Mouse (Mus musculus) megakaryocyte, embryonic 14.5 days (primary cell): ENCODE results near the gene Obp2b. TPM values are rescaled to one million over a fixed set of nuclear protein-coding genes. Genes with fewer than 3 reads are reported as not detected.

Experiments
- H3K27me3 ChIP-seq: replicated peaks from 2 replicates; pipeline ENCODE3; 2012; ENCODE audit warnings: inconsistent platforms
- H3K36me3 ChIP-seq: replicated peaks from 2 replicates; pipeline ENCODE3; 2012; ENCODE audit warnings: low read length, inconsistent platforms, mixed read lengths
- H3K4me1 ChIP-seq: 2 replicates; pipeline ENCODE4 v1.6.1; 2012; ENCODE audit warnings: inconsistent platforms
- H3K4me3 ChIP-seq: replicated peaks from 2 replicates; pipeline ENCODE3; 2012; ENCODE audit warnings: moderate library complexity, mild to moderate bottlenecking, inconsistent platforms
- H3K9me3 ChIP-seq: 2 replicates; pipeline ENCODE4 v1.6.1; 2012; ENCODE audit warnings: inconsistent platforms
- FLI1 ChIP-seq: IDR thresholded peaks from 2 replicates; pipeline ENCODE4 v1.6.1; 2012; ENCODE audit warnings: low read length, inconsistent platforms, mixed read lengths
- GATA1 ChIP-seq: IDR thresholded peaks from 3 replicates; pipeline ENCODE4 v1.6.1; 2012; ENCODE audit warnings: mixed read lengths, low read length, inconsistent platforms, borderline replicate concordance
- polyA plus RNA-seq: library from polyadenylated mRNA; stranded (reverse); fragments of >175 nt; gene quantifications from 2 replicates; pipeline ENCODE4 v1.2.3, GENCODE M21; 2012; ENCODE audit warnings: low replicate concordance; ENCODE audit not compliant: insufficient read depth

The Obp2b gene
- polyA plus RNA-seq, 1 experiment, result not detected

GRCm38 (mm10) chr2:25776717-25777116 is 39.9 kb downstream of the Obp2b start, which contains the start of gene Lcn11:
Lcn11 (plus strand) TSS chr2:25777017.
- H3K4me3 ChIP-seq, result no peak within 1 kb of the TSS
- no peaks in the 10 kb centered on the region for H3K4me1 ChIP-seq
- H3K27me3 ChIP-seq, result peaks cover 82% of the 10 kb centered on the region
- TF ChIP-seq GATA1 (no peak), FLI1 (no peak)
- no peaks in the 10 kb centered on the region for H3K36me3 ChIP-seq
- H3K9me3 ChIP-seq, result no peaks in the 10 kb centered on the region

- Histone ChIP-seq H3K9me3 (no peaks in the 10 kb centered on the region), H3K4me1 (no peaks in the 10 kb centered on the region)
- no peak for TF ChIP-seq GATA1
- no peak for TF ChIP-seq FLI1
Measured at GRCm38 (mm10) chr2:25779076-25779475, 42.3 kb downstream of the Obp2b start.

GRCm38 (mm10) chr2:25780921-25781320 is 44.1 kb downstream of the Obp2b start:
- no peak for TF ChIP-seq GATA1
- no peak for TF ChIP-seq FLI1
- Histone ChIP-seq H3K36me3 (no peaks in the 10 kb centered on the region), H3K4me3 (no peak overlapping the region)

More at GRCm38 (mm10) chr2:25779076-25779475, 42.3 kb downstream of the Obp2b start:
- H3K27me3 ChIP-seq, result peaks cover 91% of the 10 kb centered on the region
- H3K4me3 ChIP-seq, result no peak overlapping the region
- H3K36me3 ChIP-seq, result no peaks in the 10 kb centered on the region

GRCm38 (mm10) chr2:25781957-25782356 is 45.1 kb downstream of the Obp2b start, which contains the start of gene Gm13539:
Gm13539 (plus strand) TSS chr2:25782257.
- TF ChIP-seq GATA1, result no peak
- H3K4me3 ChIP-seq, result no peak within 1 kb of the TSS
- H3K9me3 ChIP-seq, result no peaks in the 10 kb centered on the region
- H3K4me1 ChIP-seq, result no peaks in the 10 kb centered on the region
- H3K36me3 ChIP-seq, result no peaks in the 10 kb centered on the region
- H3K27me3 ChIP-seq, result peaks cover 88% of the 10 kb centered on the region

More at GRCm38 (mm10) chr2:25780921-25781320, 44.1 kb downstream of the Obp2b start:
- H3K27me3 ChIP-seq, result peaks cover 90% of the 10 kb centered on the region
- H3K4me1 ChIP-seq, result no peaks in the 10 kb centered on the region
- H3K9me3 ChIP-seq, result no peaks in the 10 kb centered on the region

GRCm38 (mm10) chr2:25785573-25786322 is 48.9 kb downstream of the Obp2b start:
- Histone ChIP-seq H3K4me3 (no peak overlapping the region), H3K9me3 (peaks cover 5% of the 10 kb centered on the region), H3K36me3 (no peaks in the 10 kb centered on the region), H3K27me3 (peaks cover 68% of the 10 kb centered on the region), H3K4me1 (peaks cover 5% of the 10 kb centered on the region; the same call in 1 of the 2 replicates)
- TF ChIP-seq FLI1 (no peak), GATA1 (no peak)

GRCm38 (mm10) chr2:25789092-25789491 is 52.3 kb downstream of the Obp2b start:
- TF ChIP-seq GATA1 (no peak), FLI1 (no peak)
- Histone ChIP-seq H3K4me1 (peaks cover 5% of the 10 kb centered on the region; the same call in 1 of the 2 replicates), H3K36me3 (no peaks in the 10 kb centered on the region), H3K4me3 (no peak overlapping the region), H3K27me3 (peaks cover 57% of the 10 kb centered on the region), H3K9me3 (peaks cover 5% of the 10 kb centered on the region)

Other genes starting within 250 kb of the Obp2b start
- not detected in 2 replicates for gene Lcn12, start 243.1 kb upstream of the Obp2b start, polyA plus RNA-seq
- gene Fbxw5, start 236.3 kb upstream of the Obp2b start, polyA plus RNA-seq, result 46.2 and 91.1 TPM in 2 replicates
- 0.43 TPM in 1 of 2 replicates, not detected in the other for gene C8g, start 235.3 kb upstream of the Obp2b start, polyA plus RNA-seq
- gene Traf2, start 190.1 kb upstream of the Obp2b start, polyA plus RNA-seq, result 0.78 and 7.0 TPM in 2 replicates
- 316 and 1,404 TPM in 2 replicates for gene Edf1, start 179.2 kb upstream of the Obp2b start, polyA plus RNA-seq
- gene Mamdc4, start 162.2 kb upstream of the Obp2b start, polyA plus RNA-seq, result 0.75 TPM in 1 of 2 replicates, not detected in the other
- gene Phpt1, start 161.8 kb upstream of the Obp2b start, polyA plus RNA-seq, result 4.7 TPM in 1 of 2 replicates, not detected in the other
- gene Ajm1, start 155.3 kb upstream of the Obp2b start, polyA plus RNA-seq, result 0.44 and 0.85 TPM in 2 replicates
- 36.6 and 58.2 TPM in 2 replicates for gene Rabl6, start 128.5 kb upstream of the Obp2b start, polyA plus RNA-seq
- 0.15 TPM in 1 of 2 replicates, not detected in the other for gene Ccdc183, start 119.3 kb upstream of the Obp2b start, polyA plus RNA-seq
- gene Tmem141, start 115.0 kb upstream of the Obp2b start, polyA plus RNA-seq, result 0.94 TPM in 1 of 2 replicates, not detected in the other
- 0.49 TPM in 1 of 2 replicates, not detected in the other for gene Fcna, start 109.0 kb upstream of the Obp2b start, polyA plus RNA-seq
- not detected in 2 replicates for gene Lcn8, start 83.9 kb upstream of the Obp2b start, polyA plus RNA-seq
- gene Lcn5, start 79.1 kb upstream of the Obp2b start, polyA plus RNA-seq, result not detected in 2 replicates
- gene Lcn6, start 60.2 kb upstream of the Obp2b start, polyA plus RNA-seq, result not detected in 2 replicates
- not detected in 2 replicates for gene Lcn10, start 54.3 kb upstream of the Obp2b start, polyA plus RNA-seq
- gene Obp2a, start 37.0 kb upstream of the Obp2b start, polyA plus RNA-seq, result not detected in 2 replicates
- gene Bmyc, start 30.3 kb upstream of the Obp2b start, polyA plus RNA-seq, result 55.7 and 68.2 TPM in 2 replicates
- not detected in 2 replicates for gene Lcn3, start 28.6 kb downstream of the Obp2b start, polyA plus RNA-seq
- not detected in 2 replicates for gene Lcn11, start 40.0 kb downstream of the Obp2b start, polyA plus RNA-seq
- gene Gm13539, start 45.2 kb downstream of the Obp2b start, polyA plus RNA-seq, result not detected in 2 replicates
- gene Glt6d1, start 78.8 kb downstream of the Obp2b start, polyA plus RNA-seq, result not detected in 2 replicates
- not detected in 2 replicates for gene Lcn9, start 86.1 kb downstream of the Obp2b start, polyA plus RNA-seq
- gene Sohlh1, start 110.2 kb downstream of the Obp2b start, polyA plus RNA-seq, result not detected in 2 replicates
- not detected in 2 replicates for gene Kcnt1, start 126.7 kb downstream of the Obp2b start, polyA plus RNA-seq
- gene Camsap1, start 246.3 kb downstream of the Obp2b start, polyA plus RNA-seq, result 3.2 and 4.7 TPM in 2 replicates